Mouse (Mus musculus) testis, adult 2 months (tissue): ENCODE results near the gene Foxa2.

ENCODE experiments used
- CTCF ChIP-seq: fragments of 200-500 bp; IDR thresholded peaks from 2 replicates; pipeline ENCODE4 v1.5.1; 2012; ENCODE audit warnings: low read depth, mild to moderate bottlenecking, inconsistent platforms, low read length, moderate library complexity; ENCODE audit not compliant: control insufficient read depth, insufficient read depth, insufficient replicate concordance
- POLR2A ChIP-seq: fragments of 200-500 bp; IDR thresholded peaks from 2 replicates; pipeline ENCODE4 v1.6.1; 2012; ENCODE audit warnings: low read depth, mild to moderate bottlenecking, inconsistent platforms, low read length, moderate library complexity; ENCODE audit not compliant: control insufficient read depth

DNA sequence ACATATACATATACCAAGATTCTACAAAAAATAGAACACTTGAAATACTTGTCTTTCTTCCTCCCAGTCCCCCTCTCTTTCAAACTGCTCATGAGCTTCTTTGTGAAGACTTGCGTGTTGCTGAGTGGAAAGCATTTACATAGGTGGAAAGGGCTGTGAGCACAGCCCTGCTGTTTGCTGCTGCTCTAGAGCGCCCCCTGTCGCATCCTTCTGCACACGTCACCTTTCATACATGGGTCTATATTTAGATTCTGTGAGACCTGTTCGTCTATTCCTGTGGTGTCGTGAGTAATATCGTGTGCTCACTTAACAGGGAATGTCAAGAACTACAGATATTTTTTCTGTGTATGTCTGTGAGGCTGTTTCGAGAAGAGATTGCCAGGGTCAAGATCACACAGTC lies 35.5 kb upstream of the Foxa2 start:
- TF ChIP-seq POLR2A = no peak
- peak; percentile 92 for TF ChIP-seq CTCF
